Mouse (Mus musculus): ENCODE results near the gene Wfdc3. TPM values are rescaled to one million over a fixed set of nuclear protein-coding genes. Genes with fewer than 3 reads are reported as not detected.

Wfdc3 gene
- 0.60 and 1.7 TPM in 2 replicates for polyA plus RNA-seq (2011; ENCODE audit: insufficient read depth, insufficient read length, low read depth, missing spikeins)

GRCm38 (mm10) chr2:164745843-164746479 is at the start of gene Wfdc3, which contains the start of gene Dnttip1:
Wfdc3 (minus strand) TSS chr2:164745931.
Dnttip1 (plus strand) TSS chr2:164745983.
- Histone ChIP-seq H3K9ac (ENCODE audit: low read depth, poor library complexity, severe bottlenecking) (peak within 1 kb of the TSS; percentile 90), H3K27me3 (ENCODE audit: control insufficient read depth, insufficient read depth, low read length, poor library complexity, severe bottlenecking) (no peaks in the 10 kb centered on the region), H3K27ac (ENCODE audit: insufficient read depth, low read length) (no peak within 1 kb of the TSS), H3K4me3 (ENCODE audit: low read depth, low read length) (peak within 1 kb of the TSS; percentile 98), H3K9me3 (replicated peaks; ENCODE audit: control insufficient read depth, insufficient read depth, low read length, poor library complexity, severe bottlenecking) (no peaks in the 10 kb centered on the region), H3K4me1 (ENCODE audit: control insufficient read depth, insufficient read depth, low read length) (no peaks in the 10 kb centered on the region), H3K36me3 (ENCODE audit: control insufficient read depth, insufficient read depth, low read length, poor library complexity, severe bottlenecking) (peaks cover 14% of the 10 kb centered on the region)
- TF ChIP-seq EP300 (IDR thresholded peaks at IDR 0.05; ENCODE audit: insufficient read depth, low read depth, low read length) (no peak), POLR2A (IDR thresholded peaks at IDR 0.05; ENCODE audit: insufficient read depth, low read length) (no peak), CTCF (IDR thresholded peaks at IDR 0.05; ENCODE audit: low read depth, low read length) (no peak)

- TF ChIP-seq POLR2A (IDR thresholded peaks at IDR 0.05; ENCODE audit: insufficient read depth, low read length), result no peak
- peak; percentile 93 for TF ChIP-seq CTCF (IDR thresholded peaks at IDR 0.05; ENCODE audit: low read depth, low read length)
- 0 out of 2 replicates have a peak, but pooled peaks have one; percentile 17 for TF ChIP-seq EP300 (IDR thresholded peaks at IDR 0.05; ENCODE audit: insufficient read depth, low read depth, low read length)
- no peaks in the 10 kb centered on the region for H3K27me3 ChIP-seq (ENCODE audit: control insufficient read depth, insufficient read depth, low read length, poor library complexity, severe bottlenecking)
- H3K4me3 ChIP-seq (ENCODE audit: low read depth, low read length), result no peak overlapping the region
- H3K9ac ChIP-seq (ENCODE audit: low read depth, poor library complexity, severe bottlenecking), result no peak overlapping the region
- H3K36me3 ChIP-seq (ENCODE audit: control insufficient read depth, insufficient read depth, low read length, poor library complexity, severe bottlenecking), result peaks cover 13% of the 10 kb centered on the region
- H3K9me3 ChIP-seq (replicated peaks; ENCODE audit: control insufficient read depth, insufficient read depth, low read length, poor library complexity, severe bottlenecking), result no peaks in the 10 kb centered on the region
- H3K4me1 ChIP-seq (ENCODE audit: control insufficient read depth, insufficient read depth, low read length), result peaks cover 3% of the 10 kb centered on the region
- no peak overlapping the region for H3K27ac ChIP-seq (ENCODE audit: insufficient read depth, low read length)
Measured at GRCm38 (mm10) chr2:164794293-164794692, 48.6 kb upstream of the Wfdc3 start.

GRCm38 (mm10) chr2:164793772-164794171 is 48.0 kb upstream of the Wfdc3 start:
- peaks cover 7% of the 10 kb centered on the region for H3K4me1 ChIP-seq (ENCODE audit: control insufficient read depth, insufficient read depth, low read length)
- H3K9ac ChIP-seq (ENCODE audit: low read depth, poor library complexity, severe bottlenecking), result no peak overlapping the region
- TF ChIP-seq CTCF (IDR thresholded peaks at IDR 0.05; ENCODE audit: low read depth, low read length), result no peak
- no peak for TF ChIP-seq POLR2A (IDR thresholded peaks at IDR 0.05; ENCODE audit: insufficient read depth, low read length)
- no peak for TF ChIP-seq EP300 (IDR thresholded peaks at IDR 0.05; ENCODE audit: insufficient read depth, low read depth, low read length)
- H3K27me3 ChIP-seq (ENCODE audit: control insufficient read depth, insufficient read depth, low read length, poor library complexity, severe bottlenecking), result no peaks in the 10 kb centered on the region
- peak overlapping the region; percentile 10; the same call in 1 of the 2 replicates for H3K27ac ChIP-seq (ENCODE audit: insufficient read depth, low read length)
- peaks cover 13% of the 10 kb centered on the region for H3K36me3 ChIP-seq (ENCODE audit: control insufficient read depth, insufficient read depth, low read length, poor library complexity, severe bottlenecking)
- no peaks in the 10 kb centered on the region for H3K9me3 ChIP-seq (replicated peaks; ENCODE audit: control insufficient read depth, insufficient read depth, low read length, poor library complexity, severe bottlenecking)
- H3K4me3 ChIP-seq (ENCODE audit: low read depth, low read length), result no peak overlapping the region

- Histone ChIP-seq H3K27ac (ENCODE audit: insufficient read depth, low read length) (peak overlapping the region; percentile 10; the same call in 1 of the 2 replicates), H3K27me3 (ENCODE audit: control insufficient read depth, insufficient read depth, low read length, poor library complexity, severe bottlenecking) (no peaks in the 10 kb centered on the region), H3K9me3 (replicated peaks; ENCODE audit: control insufficient read depth, insufficient read depth, low read length, poor library complexity, severe bottlenecking) (no peaks in the 10 kb centered on the region), H3K36me3 (ENCODE audit: control insufficient read depth, insufficient read depth, low read length, poor library complexity, severe bottlenecking) (peaks cover 12% of the 10 kb centered on the region), H3K4me3 (ENCODE audit: low read depth, low read length) (no peak overlapping the region), H3K4me1 (ENCODE audit: control insufficient read depth, insufficient read depth, low read length) (peaks cover 12% of the 10 kb centered on the region), H3K9ac (ENCODE audit: low read depth, poor library complexity, severe bottlenecking) (no peak overlapping the region)
- peak; percentile 55 for TF ChIP-seq CTCF (IDR thresholded peaks at IDR 0.05; ENCODE audit: low read depth, low read length)
- TF ChIP-seq POLR2A (IDR thresholded peaks at IDR 0.05; ENCODE audit: insufficient read depth, low read length), result no peak
- no peak for TF ChIP-seq EP300 (IDR thresholded peaks at IDR 0.05; ENCODE audit: insufficient read depth, low read depth, low read length)
Measured at GRCm38 (mm10) chr2:164793236-164793635, 47.5 kb upstream of the Wfdc3 start.

- no peaks in the 10 kb centered on the region for H3K27me3 ChIP-seq (ENCODE audit: control insufficient read depth, insufficient read depth, low read length, poor library complexity, severe bottlenecking)
- no peak overlapping the region for H3K9ac ChIP-seq (ENCODE audit: low read depth, poor library complexity, severe bottlenecking)
- peaks cover 8% of the 10 kb centered on the region for H3K36me3 ChIP-seq (ENCODE audit: control insufficient read depth, insufficient read depth, low read length, poor library complexity, severe bottlenecking)
- no peak for TF ChIP-seq CTCF (IDR thresholded peaks at IDR 0.05; ENCODE audit: low read depth, low read length)
- no peak overlapping the region for H3K4me3 ChIP-seq (ENCODE audit: low read depth, low read length)
- H3K27ac ChIP-seq (ENCODE audit: insufficient read depth, low read length), result no peak overlapping the region
- peaks cover 13% of the 10 kb centered on the region for H3K4me1 ChIP-seq (ENCODE audit: control insufficient read depth, insufficient read depth, low read length)
- H3K9me3 ChIP-seq (replicated peaks; ENCODE audit: control insufficient read depth, insufficient read depth, low read length, poor library complexity, severe bottlenecking), result no peaks in the 10 kb centered on the region
Measured at GRCm38 (mm10) chr2:164792400-164793190, 46.9 kb upstream of the Wfdc3 start.

- no peak overlapping the region for H3K9ac ChIP-seq (ENCODE audit: low read depth, poor library complexity, severe bottlenecking)
- no peak for TF ChIP-seq CTCF (IDR thresholded peaks at IDR 0.05; ENCODE audit: low read depth, low read length)
- no peak for TF ChIP-seq POLR2A (IDR thresholded peaks at IDR 0.05; ENCODE audit: insufficient read depth, low read length)
- no peak for TF ChIP-seq EP300 (IDR thresholded peaks at IDR 0.05; ENCODE audit: insufficient read depth, low read depth, low read length)
- peaks cover 13% of the 10 kb centered on the region for H3K4me1 ChIP-seq (ENCODE audit: control insufficient read depth, insufficient read depth, low read length)
- no peak overlapping the region for H3K27ac ChIP-seq (ENCODE audit: insufficient read depth, low read length)
- H3K27me3 ChIP-seq (ENCODE audit: control insufficient read depth, insufficient read depth, low read length, poor library complexity, severe bottlenecking), result no peaks in the 10 kb centered on the region
- H3K36me3 ChIP-seq (ENCODE audit: control insufficient read depth, insufficient read depth, low read length, poor library complexity, severe bottlenecking), result peaks cover 5% of the 10 kb centered on the region; the same call in 1 of the 2 replicates
- no peaks in the 10 kb centered on the region for H3K9me3 ChIP-seq (replicated peaks; ENCODE audit: control insufficient read depth, insufficient read depth, low read length, poor library complexity, severe bottlenecking)
- H3K4me3 ChIP-seq (ENCODE audit: low read depth, low read length), result no peak overlapping the region
Measured at GRCm38 (mm10) chr2:164791841-164792261, 46.1 kb upstream of the Wfdc3 start.

All from ES-Bruce4 (cell line).